Mouse (Mus musculus) lung, postnatal 10 days (tissue): Measurements from ENCODE around the gene Nsg2.
A peak's percentile ranks its signal among the peaks of the same experiment; 100 is the strongest.
"Not testable (repeated sequence)": the region's sequence is repeated elsewhere in the genome, so short reads cannot be mapped to it uniquely, and the experiment has no call there.

Experiments
- DNase-seq: peaks from one replicate; pipeline ENCODE4 v3.0.0; 2021

Nsg2 gene

DNA sequence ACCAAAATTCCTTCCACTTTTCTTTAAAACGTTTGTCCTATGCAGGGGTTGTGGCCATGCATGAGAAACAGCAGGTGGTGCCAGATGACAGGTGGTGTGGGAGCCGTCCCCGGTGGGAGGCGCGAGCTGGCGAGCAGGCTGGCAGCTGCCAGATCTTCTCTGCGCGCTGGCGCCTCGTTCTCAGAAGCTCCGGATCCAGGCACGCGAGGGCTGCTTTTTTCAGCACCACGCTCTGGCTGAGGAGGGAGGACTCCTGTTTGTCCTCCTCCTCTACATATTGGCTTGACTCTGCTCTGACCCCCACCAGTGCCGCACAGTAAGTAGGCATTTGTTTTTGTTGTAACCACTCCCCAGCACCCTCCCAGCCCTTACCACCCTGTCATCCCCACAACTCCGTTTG is at the start of gene Nsg2:
TSS of gene Nsg2 (plus strand) at position 183 of the 400 bp plus-strand sequence.
- peak; percentile 73 for DNase-seq

DNA sequence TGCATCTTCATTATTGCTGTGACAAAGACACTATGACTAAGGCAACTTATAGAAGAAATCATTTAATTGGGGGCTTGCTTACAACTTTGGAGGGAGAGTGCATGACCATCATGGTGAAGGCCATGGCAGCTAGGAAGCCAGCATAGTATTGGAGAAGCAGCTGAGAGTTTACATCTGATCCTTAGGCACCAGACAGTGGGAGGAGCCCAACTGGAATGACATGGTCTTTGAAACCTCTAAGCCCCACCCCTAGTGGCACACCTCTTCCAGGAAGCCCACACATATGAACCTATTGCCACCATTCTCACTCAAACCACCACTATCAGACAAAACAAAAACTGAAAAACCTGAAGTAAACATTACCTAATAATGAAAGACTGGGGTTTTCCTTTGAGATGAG is 40.2 kb upstream of the Nsg2 start:
- DNase-seq, result no peak

DNA sequence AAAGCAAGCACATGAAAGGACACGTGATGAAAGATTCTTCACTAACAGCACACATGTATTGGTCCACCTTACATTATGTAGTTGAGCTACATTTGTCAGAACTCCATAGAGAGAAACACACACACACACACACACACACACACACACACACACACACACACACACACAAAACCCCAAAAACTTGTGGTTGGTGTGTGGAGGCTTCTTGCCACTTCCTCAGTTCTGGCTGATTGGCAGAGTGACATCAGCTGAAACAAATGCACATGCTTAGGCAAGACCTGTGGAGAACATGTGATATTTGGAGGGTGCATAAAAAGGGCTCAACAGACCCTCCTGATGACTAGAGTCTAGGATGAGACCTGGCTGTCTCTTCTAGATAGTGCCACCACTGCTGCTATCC is 36.3 kb upstream of the Nsg2 start:
- DNase-seq, result no peak

DNA sequence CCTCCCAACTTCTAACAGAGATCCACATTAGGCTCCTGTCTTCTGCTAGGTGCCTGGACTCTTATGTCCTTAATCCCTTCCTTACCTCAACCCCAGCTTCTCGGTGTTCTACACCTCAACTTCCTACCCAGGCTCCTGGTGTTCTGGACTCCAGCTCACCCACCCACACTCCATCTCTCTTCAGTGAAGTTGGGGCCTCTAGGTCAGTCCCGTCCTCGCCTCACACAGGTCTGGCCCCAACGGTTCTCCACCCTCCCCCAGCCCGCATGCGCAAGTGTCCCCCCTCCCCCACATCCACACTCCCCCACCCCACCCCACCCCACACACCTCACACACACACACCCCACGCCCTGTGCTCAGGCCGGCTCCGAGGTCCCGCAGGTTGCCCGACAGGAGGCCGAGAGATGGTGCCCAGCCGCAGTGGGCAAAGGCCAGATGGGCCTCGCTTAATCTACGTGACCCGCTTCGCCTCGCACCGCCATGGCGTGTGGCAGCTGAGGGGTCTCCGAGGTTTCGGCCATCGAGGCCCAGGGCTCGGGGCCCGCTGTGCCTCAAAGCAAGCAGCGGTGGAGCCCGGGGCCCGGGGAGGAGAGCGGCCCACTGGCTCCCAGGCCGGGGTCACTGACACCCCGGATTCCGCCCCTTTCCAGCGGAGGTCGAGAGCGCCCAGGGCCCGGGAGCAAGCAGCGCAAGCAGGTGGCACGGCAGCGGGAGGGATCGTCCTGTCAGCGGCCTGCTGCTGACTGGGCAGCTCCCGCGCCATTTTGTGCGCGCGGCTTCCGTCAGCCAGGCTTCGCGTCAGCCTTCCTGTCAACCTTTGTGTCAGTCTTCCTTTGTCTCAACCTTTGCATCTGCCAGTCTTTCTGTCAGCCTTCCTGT is 34.8 kb upstream of the Nsg2 start, which contains the start of gene 4930524B15Rik:
TSS of gene 4930524B15Rik (plus strand) at position 337 of the 879 bp plus-strand sequence.
- DNase-seq, result peak; percentile 9

DNA sequence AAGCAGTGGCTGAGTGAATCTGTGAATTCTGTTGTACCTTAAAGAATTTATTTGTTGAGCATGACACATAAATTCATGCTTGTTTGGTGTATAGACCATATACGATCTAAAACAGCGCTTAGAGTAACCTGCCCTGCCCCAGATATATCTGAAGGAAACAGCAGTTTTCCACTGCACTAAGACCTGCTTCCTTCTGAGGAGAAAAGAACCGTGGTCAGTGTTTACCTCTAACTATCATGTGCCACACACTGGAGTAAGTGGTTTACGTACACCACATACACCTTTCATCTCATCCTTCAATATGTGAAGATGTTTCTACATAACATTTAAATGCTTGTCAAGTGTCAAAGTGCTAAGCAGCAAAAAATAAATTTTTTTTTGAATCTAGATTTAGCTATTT is 26.1 kb upstream of the Nsg2 start:
- no peak for DNase-seq

DNA sequence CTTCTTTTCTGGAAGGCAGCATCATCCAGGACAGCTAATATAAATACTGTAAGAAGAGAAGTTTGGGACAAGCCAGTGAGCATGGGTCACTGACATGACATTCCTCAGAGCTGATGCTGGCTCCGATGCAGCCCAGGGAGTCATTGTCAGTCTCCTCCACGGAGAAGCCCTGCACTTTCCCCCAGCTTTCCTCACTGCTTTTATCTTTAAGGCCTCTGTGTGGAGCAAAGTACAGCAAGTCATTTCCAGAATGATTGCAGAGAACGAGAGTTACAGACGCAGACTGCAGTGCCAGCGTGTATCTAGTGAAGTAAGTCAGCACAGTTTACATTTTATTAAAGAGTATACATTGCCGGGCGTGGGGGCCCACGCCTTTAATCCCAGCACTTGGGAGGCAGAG is 25.4 kb upstream of the Nsg2 start:
- DNase-seq, result peak; percentile 23

DNA sequence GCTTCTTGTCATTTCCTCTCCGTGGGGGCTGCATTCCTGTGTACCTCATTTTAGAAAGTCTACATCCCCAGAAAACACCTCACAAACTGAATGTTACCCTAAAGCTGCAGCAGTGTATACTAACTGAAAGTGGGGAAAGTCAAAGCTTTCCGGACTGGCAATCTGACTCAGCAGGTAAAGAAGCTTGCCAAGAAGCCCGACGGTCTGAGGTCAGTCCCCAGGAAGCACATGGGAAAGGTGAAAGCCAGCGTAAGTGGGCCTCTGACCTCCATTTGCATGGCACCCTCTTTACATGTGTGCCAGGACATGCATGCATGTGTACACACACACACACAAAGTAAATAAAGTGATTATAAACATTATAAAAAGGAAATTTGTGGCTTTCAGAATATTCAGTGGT is 24.6 kb upstream of the Nsg2 start:
- DNase-seq, result no peak

DNA sequence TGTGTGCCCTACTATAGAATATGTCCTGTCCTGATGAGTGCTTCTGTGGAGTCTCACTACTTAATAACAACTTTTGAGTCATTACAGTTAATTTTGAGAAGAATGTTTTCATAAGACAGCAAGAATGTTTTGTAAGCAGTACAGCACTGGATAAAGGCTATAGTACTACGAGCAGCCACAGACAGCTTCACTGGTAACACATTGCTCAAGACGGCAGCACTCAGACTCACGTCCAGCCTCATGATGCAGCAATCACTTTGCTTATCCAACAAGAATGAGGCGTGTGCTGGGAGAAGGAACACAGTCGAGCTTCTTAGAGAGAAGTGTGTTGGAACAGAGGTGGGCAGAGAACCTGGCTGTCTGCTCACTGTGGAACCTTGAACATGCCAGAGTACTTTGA is 24.1 kb upstream of the Nsg2 start:
- DNase-seq, result no peak

DNA sequence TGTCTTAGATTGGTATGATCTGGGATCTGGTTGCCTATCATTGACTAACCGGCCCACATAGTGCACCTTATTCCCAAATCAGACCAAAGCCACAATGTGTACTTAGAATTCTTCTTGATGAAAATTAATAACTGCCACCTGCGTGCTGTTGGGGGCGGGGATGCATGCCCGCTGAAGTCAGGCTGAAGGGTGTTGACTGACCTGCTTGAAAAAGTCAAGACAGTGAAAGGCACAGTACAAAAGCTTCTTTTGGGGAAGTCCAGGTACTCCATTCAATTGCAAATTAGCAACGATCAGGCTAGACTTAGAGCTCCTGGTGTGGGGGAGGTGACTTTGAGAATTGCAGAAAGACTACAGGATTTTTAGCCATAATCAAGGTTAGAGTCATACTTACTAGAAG is 20.2 kb upstream of the Nsg2 start:
- not testable (repeated sequence) for DNase-seq

DNA sequence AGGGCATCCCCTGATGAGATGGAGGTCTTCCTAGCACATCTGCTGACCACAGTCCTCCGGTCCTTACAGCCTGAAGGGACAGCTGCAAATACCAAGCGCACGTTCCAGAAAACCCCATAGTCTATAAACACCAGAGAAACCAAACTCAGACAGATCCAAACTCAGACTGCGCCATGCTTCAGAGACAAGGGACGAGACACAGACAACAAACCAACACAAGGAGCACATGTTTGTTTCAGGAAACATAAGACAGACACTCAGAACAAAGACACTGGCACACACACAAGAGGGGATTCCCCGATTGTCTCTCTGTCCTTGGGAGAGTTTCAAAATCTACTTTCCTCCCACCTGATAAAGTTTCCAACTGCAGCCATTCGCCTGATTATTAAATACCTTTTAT is 18.4 kb upstream of the Nsg2 start:
- no peak for DNase-seq

DNA sequence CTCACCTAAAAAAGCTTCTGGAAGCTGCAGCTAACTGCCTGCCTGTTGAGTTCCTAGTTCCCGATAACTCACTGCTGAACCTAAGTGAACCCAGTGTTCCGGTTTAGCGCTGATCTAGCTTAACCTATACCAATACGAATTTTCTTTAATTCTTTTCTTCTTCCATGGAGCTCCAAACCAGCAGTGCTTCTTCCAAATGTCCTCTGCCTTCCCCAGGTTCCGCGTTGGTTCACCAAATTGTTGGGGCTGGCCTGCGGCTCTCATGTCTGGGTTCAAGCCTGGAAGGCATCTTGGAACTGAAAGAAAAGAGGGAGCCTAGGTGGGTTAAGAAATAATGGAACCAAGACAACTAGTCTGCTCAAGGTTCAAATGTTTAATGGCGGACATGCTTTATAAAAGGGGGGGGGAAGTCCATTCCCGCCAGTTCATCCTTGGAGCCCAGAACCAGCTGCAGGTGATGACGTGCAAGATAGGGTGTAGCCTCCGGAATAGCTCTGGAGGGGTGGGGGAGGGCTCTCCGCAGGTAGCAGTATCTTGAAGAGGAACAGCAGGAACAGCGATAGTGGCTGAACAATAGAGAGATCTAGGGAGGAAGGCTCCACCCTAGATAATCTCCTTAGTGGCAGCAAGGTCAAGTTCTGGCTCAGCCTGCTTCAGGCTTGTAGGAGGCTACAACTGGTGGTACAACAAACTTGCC is 17.9 kb upstream of the Nsg2 start:
- DNase-seq, result not testable (repeated sequence)

DNA sequence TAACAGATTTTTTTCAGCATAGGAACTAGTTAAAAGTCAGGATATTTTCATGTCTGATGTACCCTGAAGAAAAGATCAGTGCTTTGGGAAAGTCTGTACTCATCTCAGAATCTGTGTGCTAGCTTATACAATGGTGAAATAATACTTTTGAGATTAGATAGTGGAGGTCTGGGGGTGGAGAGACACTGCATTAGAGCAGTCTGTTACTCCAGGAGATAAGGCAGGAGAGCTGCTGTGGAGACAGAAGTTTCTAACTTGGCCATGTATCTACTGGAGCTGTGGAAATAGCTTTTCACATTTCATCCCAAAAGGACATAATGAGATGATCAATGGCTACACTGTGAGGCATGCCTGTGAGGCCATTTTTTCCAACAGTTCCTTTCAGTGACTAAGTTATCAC is 17.0 kb upstream of the Nsg2 start:
- DNase-seq, result no peak

DNA sequence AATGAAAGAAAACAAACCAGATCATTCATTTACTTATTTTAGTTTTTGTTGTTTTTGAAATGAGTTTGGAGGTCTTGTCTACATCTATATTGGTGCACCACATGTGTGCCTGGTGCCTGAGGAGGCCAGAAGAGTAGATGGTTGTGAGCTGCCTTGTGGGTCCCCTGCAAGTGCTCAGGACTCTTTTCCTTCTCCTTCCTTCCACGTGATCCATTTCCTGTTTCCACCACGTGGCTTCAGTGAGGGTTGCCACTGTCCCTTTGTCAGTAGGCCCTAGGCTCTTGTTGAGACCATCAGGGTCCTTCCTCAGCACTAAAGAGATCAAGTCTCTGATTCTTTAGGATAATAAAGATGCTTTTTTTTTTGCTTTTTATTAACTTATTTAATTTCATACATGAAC is 15.5 kb upstream of the Nsg2 start:
- no peak for DNase-seq

DNA sequence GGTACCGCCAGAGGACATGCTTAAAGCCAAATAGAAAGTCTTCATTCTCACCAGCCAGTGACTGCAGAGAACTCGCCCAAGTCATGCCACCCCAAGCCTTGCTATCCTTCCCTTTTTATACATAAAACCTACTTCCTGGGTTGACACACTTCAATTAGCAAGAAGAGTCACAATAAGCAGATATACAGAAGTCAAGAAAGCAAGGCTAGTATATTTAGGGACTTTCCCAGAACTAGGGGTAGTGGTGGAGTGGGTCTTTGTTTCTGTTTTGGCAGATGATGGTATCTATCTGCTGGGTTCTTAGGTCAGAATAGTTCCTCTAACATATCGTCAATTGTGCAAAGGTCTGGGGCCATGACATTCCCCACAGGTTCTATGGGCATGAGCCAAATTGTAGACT is 7.7 kb upstream of the Nsg2 start:
- DNase-seq, result no peak

DNA sequence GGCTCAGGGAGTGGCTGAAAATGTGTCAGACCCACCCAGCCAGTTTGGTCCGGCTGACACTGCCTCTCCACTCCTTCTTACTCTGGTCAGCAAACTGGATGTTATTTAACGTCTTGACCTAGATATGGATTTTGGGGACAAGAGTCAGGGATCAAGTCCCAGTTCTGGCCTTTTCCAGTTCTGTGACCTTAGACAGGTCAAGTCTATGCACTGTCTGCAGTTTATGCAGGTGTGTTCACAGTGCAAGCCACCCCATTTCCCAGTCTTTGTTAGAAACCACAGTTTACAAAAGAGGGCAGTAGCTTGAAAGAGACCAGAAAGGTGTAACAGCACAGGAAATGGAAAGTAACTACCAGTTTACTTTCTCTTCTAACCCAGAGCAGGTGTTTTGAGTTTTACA is 547 bp upstream of the Nsg2 start:
- DNase-seq, result no peak

DNA sequence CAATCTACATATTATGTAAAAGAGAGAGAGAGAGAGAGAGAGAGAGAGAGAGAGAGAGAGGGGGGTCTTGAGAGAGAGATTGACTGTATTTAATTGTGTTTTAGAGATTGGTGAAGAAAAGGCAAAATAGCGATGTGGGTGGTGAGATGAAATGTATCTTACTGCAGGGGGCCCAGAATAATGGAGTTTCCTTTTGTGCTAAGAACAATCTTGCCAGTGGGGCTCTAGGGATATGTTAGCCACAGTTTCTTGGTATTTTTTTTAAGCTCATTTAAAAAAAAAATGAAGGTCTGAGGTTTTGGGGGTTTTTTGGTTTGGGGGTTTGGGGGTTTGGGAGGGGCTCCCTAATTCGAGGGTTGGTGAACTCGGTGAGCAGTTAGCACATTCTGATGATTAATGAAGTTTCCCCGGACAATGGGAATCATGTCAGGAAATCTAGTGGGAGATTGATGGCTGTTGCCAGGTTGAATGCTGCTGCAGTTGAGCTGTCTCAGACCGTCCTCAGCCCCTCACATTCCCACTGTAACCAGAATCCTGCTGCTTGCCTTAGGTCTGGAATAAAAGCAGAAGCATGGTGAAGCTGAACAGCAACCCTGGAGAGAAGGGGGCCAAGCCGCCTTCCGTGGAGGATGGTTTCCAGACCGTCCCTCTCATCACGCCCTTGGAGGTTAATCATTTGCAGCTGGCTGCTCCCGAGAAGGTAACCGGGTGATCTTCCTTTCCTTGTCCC is 1.1 kb downstream of the Nsg2 start:
- no peak for DNase-seq

DNA sequence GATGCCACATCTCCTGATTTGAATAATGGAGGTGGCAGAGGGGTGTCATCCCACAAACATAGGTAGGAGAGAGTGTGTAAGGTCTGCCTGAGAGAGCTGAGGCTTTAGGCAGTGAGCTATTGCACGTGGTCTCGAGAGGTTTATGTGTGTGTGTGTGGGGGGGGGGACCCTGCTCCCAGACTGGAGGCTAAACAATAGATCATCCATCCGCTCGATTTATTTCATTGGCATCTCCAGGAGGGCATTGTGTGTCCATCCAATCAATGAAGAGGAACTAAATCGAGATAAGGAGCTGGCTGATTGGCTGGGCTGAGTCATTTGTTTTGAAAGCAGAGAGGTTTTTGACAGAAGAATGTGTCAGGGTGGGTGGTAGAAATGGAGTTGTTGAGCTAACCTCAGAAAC is 2.4 kb downstream of the Nsg2 start:
- no peak for DNase-seq

DNA sequence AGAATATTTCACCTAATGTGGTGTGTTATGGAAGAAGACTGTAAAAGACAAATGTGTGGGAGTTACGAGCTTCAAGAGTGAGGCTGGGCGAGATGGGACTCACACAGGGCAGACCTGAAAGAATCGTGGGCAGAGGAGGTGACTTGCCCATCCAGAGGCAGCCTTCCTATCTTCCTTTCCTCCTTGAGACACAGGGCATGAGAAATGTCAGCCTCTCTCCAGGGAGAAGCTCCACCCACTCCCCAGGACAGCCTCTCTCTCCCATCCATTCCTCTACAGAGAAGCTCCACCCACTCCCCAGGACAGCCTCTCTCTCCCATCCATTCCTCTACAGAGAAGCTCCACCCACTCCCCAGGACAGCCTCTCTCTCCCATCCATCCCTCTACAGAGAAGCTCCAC is 7.8 kb downstream of the Nsg2 start:
- DNase-seq, result not testable (repeated sequence)

DNA sequence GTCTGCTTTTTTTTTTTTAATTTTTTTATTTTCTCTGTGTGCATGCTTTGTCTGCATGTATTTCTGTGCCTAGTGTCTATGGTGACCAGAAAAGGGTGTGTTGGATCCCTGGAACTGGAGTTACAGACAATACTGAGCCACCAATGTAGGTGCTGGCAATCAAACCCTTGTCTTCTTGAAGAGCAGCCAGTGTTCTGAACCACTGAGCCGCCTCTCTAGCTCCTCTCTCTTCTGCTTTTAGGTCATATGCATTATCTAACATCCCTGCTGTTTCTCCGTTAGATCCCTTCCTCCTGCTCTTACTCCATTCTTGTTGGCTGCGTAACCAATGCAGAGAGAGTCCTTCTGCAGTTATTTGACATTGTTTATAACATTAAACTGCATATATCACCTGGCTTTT is 8.6 kb downstream of the Nsg2 start:
- DNase-seq, result no peak

DNA sequence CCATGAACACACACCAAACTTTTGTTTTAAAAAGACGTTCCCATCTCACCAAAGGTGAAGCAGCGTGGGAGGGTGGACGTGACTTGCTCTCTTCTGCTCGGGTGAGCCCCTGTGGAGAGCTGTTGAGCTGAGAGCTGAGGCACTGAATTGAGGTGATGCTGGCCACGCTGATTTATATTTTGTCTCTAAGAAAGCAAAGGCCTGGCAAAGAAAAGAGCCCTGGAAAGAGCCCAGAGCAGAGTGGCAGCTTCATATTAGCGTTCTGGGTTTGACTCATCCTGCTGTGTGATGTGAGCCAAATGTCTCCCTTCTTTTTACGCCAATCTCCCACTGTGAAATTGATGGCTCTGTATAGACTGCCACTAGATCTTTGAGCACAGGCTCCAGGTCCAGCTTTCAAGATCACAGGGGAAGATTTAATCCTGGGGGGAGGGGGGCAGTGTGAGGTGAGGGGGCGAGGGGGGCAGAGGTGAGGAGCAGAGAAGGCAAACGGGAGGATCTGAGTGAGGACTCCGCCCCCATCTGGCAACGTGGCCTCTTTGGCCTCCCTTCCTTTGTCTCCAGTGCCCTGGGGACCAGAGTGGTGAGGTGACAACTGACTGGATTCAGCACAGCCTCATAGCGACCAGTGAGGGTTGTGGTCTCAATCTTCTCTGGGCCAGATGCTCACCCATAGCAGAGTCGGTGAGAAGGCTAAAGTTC is 9.8 kb downstream of the Nsg2 start:
- DNase-seq, result peak; percentile 24

DNA sequence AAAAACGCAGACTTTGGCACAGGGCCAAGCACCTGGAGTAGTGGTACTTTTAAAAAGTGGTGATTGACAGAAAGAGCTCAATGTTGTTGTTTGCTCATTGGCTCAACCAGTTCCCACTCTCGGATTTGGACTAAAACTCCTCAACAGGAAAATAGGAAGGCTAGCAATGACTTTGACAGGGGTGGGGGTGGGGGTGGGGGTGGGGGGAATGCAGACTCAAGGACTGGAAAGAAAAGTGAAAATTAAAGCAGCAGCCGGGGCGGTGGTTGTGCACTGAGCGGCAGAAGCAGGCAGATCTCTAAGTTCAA is 10.4 kb downstream of the Nsg2 start:
- no peak for DNase-seq

DNA sequence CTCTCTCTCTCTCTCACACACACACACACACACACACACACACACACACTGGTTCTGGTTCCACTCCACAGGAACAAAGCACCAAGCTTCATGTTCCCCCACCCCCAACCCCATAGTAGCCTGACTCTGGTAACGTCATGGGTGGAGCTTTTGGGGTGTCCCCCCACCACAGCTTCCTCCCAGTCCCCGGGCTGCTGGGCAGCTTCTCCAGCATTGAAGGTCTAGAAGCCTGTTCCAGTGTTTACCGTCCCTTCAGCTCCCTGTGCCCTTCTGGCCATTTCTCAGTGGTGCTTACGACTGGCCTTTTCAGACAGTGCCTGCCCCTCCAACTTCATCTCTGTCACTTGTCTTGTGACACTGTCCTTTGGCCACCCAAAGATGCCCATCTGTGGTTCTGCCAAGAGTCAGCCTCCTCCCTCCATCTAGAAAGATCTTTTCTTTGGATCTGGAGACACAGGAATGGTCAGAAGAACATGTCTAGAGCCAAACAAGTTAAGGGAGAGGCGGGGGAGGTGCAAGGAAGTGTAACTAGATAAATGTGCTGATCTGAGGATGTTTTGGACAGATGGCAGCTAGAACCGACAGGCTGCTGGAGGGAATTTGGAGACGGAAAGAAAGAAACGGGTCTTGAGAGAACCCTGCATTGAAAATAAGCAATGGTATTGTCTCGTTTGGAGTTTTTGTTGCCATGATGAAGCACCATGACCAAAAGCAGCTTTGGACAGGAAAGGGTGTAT is 11.8 kb downstream of the Nsg2 start:
- peak; percentile 56 for DNase-seq
